Mouse (Mus musculus) T-helper 2 cell (primary cell): ENCODE measurements around the gene Arhgdib.

Experiments used
- in situ Hi-C: fragments of 300-600 bp; cut with MboI, MseI; formaldehyde crosslinking; loops from one replicate; pipeline ENCODE4 v1.15.1; 2025; ENCODE audit warnings: high pct_unique_total_duplicates

Gene Arhgdib

GRCm38 (mm10) chr6:136941051-136942021, at the start of gene Arhgdib:
Gene Arhgdib (minus strand): TSS chr6:136941899.
- in situ Hi-C loops = no loop called here

GRCm38 (mm10) chr6:136990557-136990956, 48.9 kb upstream of the Arhgdib start:
- in situ Hi-C loops = loop anchor here (25.0 kb wide), 1 partner anchor 353 kb away; no protein-coding TSS in a partner anchor

- in situ Hi-C loops = loop anchor here (25.0 kb wide), 1 partner anchor 353 kb away; no protein-coding TSS in a partner anchor
These were observed 48.3 kb upstream of the Arhgdib start for GRCm38 (mm10) chr6:136989824-136990497.

- in situ Hi-C loops = loop anchor here (25.0 kb wide), 1 partner anchor 351 kb away; no protein-coding TSS in a partner anchor
These were observed 46.9 kb upstream of the Arhgdib start for GRCm38 (mm10) chr6:136988536-136989060.

GRCm38 (mm10) chr6:136986718-136987117, 45.0 kb upstream of the Arhgdib start:
- in situ Hi-C loops = loop anchor here (25.0 kb wide), 1 partner anchor 349 kb away; no protein-coding TSS in a partner anchor

- in situ Hi-C loops = loop anchor here (25.0 kb wide), 1 partner anchor 349 kb away; no protein-coding TSS in a partner anchor
These were observed 44.3 kb upstream of the Arhgdib start for GRCm38 (mm10) chr6:136986019-136986418.

GRCm38 (mm10) chr6:136983201-136983600, 41.5 kb upstream of the Arhgdib start:
- in situ Hi-C loops = loop anchor here (25.0 kb wide), 1 partner anchor 346 kb away; no protein-coding TSS in a partner anchor

- in situ Hi-C loops = loop anchor here (25.0 kb wide), 1 partner anchor 345 kb away; no protein-coding TSS in a partner anchor
These were observed 40.9 kb upstream of the Arhgdib start for GRCm38 (mm10) chr6:136982581-136982980.

- in situ Hi-C loops = loop anchor here (25.0 kb wide), 1 partner anchor 343 kb away; no protein-coding TSS in a partner anchor
These were observed 38.6 kb upstream of the Arhgdib start for GRCm38 (mm10) chr6:136980331-136980746.

GRCm38 (mm10) chr6:136979274-136980082, 37.8 kb upstream of the Arhgdib start:
- in situ Hi-C loops = loop anchor here (25.0 kb wide), 1 partner anchor 342 kb away; no protein-coding TSS in a partner anchor

GRCm38 (mm10) chr6:136968877-136969276, 27.2 kb upstream of the Arhgdib start:
- in situ Hi-C loops = loop anchor here (5.0 to 10.0 kb wide), 2 partner anchors 37 to 114 kb away; partner anchors contain the start of gene Art4

GRCm38 (mm10) chr6:136967466-136967865, 25.8 kb upstream of the Arhgdib start:
- in situ Hi-C loops = loop anchor here (5.0 to 10.0 kb wide), 2 partner anchors 35 to 113 kb away; partner anchors contain the start of gene Art4

GRCm38 (mm10) chr6:136965912-136966311, 24.2 kb upstream of the Arhgdib start:
- in situ Hi-C loops = loop anchor here (5.0 to 10.0 kb wide), 2 partner anchors 34 to 111 kb away; partner anchors contain the start of gene Art4

- in situ Hi-C loops = loop anchor here (5.0 to 10.0 kb wide), 2 partner anchors 33 to 110 kb away; partner anchors contain the start of gene Art4
These were observed 23.2 kb upstream of the Arhgdib start for GRCm38 (mm10) chr6:136964609-136965510.

- in situ Hi-C loops = loop anchor here (10.0 kb wide), 1 partner anchor 108 kb away; the partner anchor contains the start of gene Art4
These were observed 21.3 kb upstream of the Arhgdib start for GRCm38 (mm10) chr6:136962957-136963356.

- in situ Hi-C loops = no loop called here
These were observed 17.4 kb upstream of the Arhgdib start for GRCm38 (mm10) chr6:136959131-136959530.

GRCm38 (mm10) chr6:136957062-136957461, 15.4 kb upstream of the Arhgdib start:
- in situ Hi-C loops = no loop called here

GRCm38 (mm10) chr6:136955240-136955639, 13.5 kb upstream of the Arhgdib start:
- in situ Hi-C loops = no loop called here

GRCm38 (mm10) chr6:136954715-136955114, 13.0 kb upstream of the Arhgdib start:
- in situ Hi-C loops = no loop called here
